Mouse (Mus musculus): ENCODE measurements at regions not wholly inside any gene's neighbourhood (a gene's known extent, or its start where the extent isn't known, plus 50 kb on each side); places are given as distances from the start of the nearest gene placed in this dataset.

GRCm38 (mm10) chr4:8366978-8367377 is 128.1 kb upstream of the Car8 start:
- no peaks in the 10 kb centered on the region for H3K9me3 ChIP-seq (ENCODE audit: control insufficient read depth, low read length)
- H3K4me2 ChIP-seq (ENCODE audit: low read depth, low read length, severe bottlenecking), result no peak overlapping the region
- ATAC-seq (replicated peaks; ENCODE audit: low FRiP score), result 0 out of 2 replicates have a peak, but pooled peaks have one; percentile 11
- no peak overlapping the region for H3K27ac ChIP-seq (ENCODE audit: low read depth, low read length)
- no peaks in the 10 kb centered on the region for H3K4me1 ChIP-seq (replicated peaks; ENCODE audit: control insufficient read depth, insufficient read depth, low read length)
- no peak for DNase-seq (ENCODE audit: low spot score)
- 68% methylated on average over 4 of the region's 4 CpGs for WGBS
- no peaks in the 10 kb centered on the region for H3K36me3 ChIP-seq (ENCODE audit: control insufficient read depth, insufficient read depth, low read length)
- H3K4me3 ChIP-seq (ENCODE audit: low read depth, low read length), result no peak overlapping the region
- no peak overlapping the region for H3K9ac ChIP-seq (ENCODE audit: low read length)
- H3K27me3 ChIP-seq (ENCODE audit: control insufficient read depth, insufficient read depth, low read length), result no peaks in the 10 kb centered on the region

- no peak overlapping the region for H3K9ac ChIP-seq (ENCODE audit: low read length)
- H3K27me3 ChIP-seq (ENCODE audit: control insufficient read depth, insufficient read depth, low read length), result no peaks in the 10 kb centered on the region
- no peak overlapping the region for H3K4me3 ChIP-seq (ENCODE audit: low read depth, low read length)
- H3K36me3 ChIP-seq (ENCODE audit: control insufficient read depth, insufficient read depth, low read length), result no peaks in the 10 kb centered on the region
- WGBS, result 65% methylated on average over 4 of the region's 4 CpGs
- H3K4me1 ChIP-seq (replicated peaks; ENCODE audit: control insufficient read depth, insufficient read depth, low read length), result no peaks in the 10 kb centered on the region
- no peak overlapping the region for H3K27ac ChIP-seq (ENCODE audit: low read depth, low read length)
- H3K4me2 ChIP-seq (ENCODE audit: low read depth, low read length, severe bottlenecking), result no peak overlapping the region
- DNase-seq (ENCODE audit: low spot score) (no peak), ATAC-seq (replicated peaks; ENCODE audit: low FRiP score) (no peak)
- H3K9me3 ChIP-seq (ENCODE audit: control insufficient read depth, low read length), result no peaks in the 10 kb centered on the region
These were observed 123.6 kb upstream of the Car8 start for GRCm38 (mm10) chr4:8362409-8362808.

GRCm38 (mm10) chr4:8361931-8362330 is 123.1 kb upstream of the Car8 start:
- H3K27me3 ChIP-seq (ENCODE audit: control insufficient read depth, insufficient read depth, low read length), result no peaks in the 10 kb centered on the region
- no peaks in the 10 kb centered on the region for H3K9me3 ChIP-seq (ENCODE audit: control insufficient read depth, low read length)
- H3K4me2 ChIP-seq (ENCODE audit: low read depth, low read length, severe bottlenecking), result no peak overlapping the region
- H3K27ac ChIP-seq (ENCODE audit: low read depth, low read length), result no peak overlapping the region
- no peaks in the 10 kb centered on the region for H3K36me3 ChIP-seq (ENCODE audit: control insufficient read depth, insufficient read depth, low read length)
- H3K4me3 ChIP-seq (ENCODE audit: low read depth, low read length), result no peak overlapping the region
- ATAC-seq (replicated peaks; ENCODE audit: low FRiP score) (no peak), DNase-seq (ENCODE audit: low spot score) (no peak)
- H3K4me1 ChIP-seq (replicated peaks; ENCODE audit: control insufficient read depth, insufficient read depth, low read length), result no peaks in the 10 kb centered on the region
- no peak overlapping the region for H3K9ac ChIP-seq (ENCODE audit: low read length)
- WGBS, result 55% methylated on average over 2 of the region's 2 CpGs

- Histone ChIP-seq H3K4me3 (ENCODE audit: low read depth, low read length) (no peak overlapping the region), H3K4me1 (replicated peaks; ENCODE audit: control insufficient read depth, insufficient read depth, low read length) (no peaks in the 10 kb centered on the region), H3K27me3 (ENCODE audit: control insufficient read depth, insufficient read depth, low read length) (no peaks in the 10 kb centered on the region), H3K27ac (ENCODE audit: low read depth, low read length) (no peak overlapping the region), H3K4me2 (ENCODE audit: low read depth, low read length, severe bottlenecking) (no peak overlapping the region), H3K36me3 (ENCODE audit: control insufficient read depth, insufficient read depth, low read length) (no peaks in the 10 kb centered on the region), H3K9me3 (ENCODE audit: control insufficient read depth, low read length) (no peaks in the 10 kb centered on the region), H3K9ac (ENCODE audit: low read length) (no peak overlapping the region)
- DNase-seq (ENCODE audit: low spot score) (no peak), ATAC-seq (replicated peaks; ENCODE audit: low FRiP score) (no peak)
These were observed 122.5 kb upstream of the Car8 start for GRCm38 (mm10) chr4:8361305-8361704.

GRCm38 (mm10) chr4:8357443-8357842 is 118.6 kb upstream of the Car8 start:
- Histone ChIP-seq H3K4me3 (ENCODE audit: low read depth, low read length) (no peak overlapping the region), H3K4me1 (replicated peaks; ENCODE audit: control insufficient read depth, insufficient read depth, low read length) (no peaks in the 10 kb centered on the region), H3K27ac (ENCODE audit: low read depth, low read length) (no peak overlapping the region), H3K4me2 (ENCODE audit: low read depth, low read length, severe bottlenecking) (no peak overlapping the region), H3K9me3 (ENCODE audit: control insufficient read depth, low read length) (no peaks in the 10 kb centered on the region), H3K27me3 (ENCODE audit: control insufficient read depth, insufficient read depth, low read length) (no peaks in the 10 kb centered on the region), H3K9ac (ENCODE audit: low read length) (no peak overlapping the region), H3K36me3 (ENCODE audit: control insufficient read depth, insufficient read depth, low read length) (no peaks in the 10 kb centered on the region)
- 94% methylated on average over 1 of the region's 1 CpGs for WGBS
- ATAC-seq (replicated peaks; ENCODE audit: low FRiP score) (no peak), DNase-seq (ENCODE audit: low spot score) (no peak)

GRCm38 (mm10) chr4:8341928-8342327 is 103.1 kb upstream of the Car8 start:
- no peaks in the 10 kb centered on the region for H3K4me1 ChIP-seq (replicated peaks; ENCODE audit: control insufficient read depth, insufficient read depth, low read length)
- no peak overlapping the region for H3K9ac ChIP-seq (ENCODE audit: low read length)
- no peak overlapping the region for H3K4me2 ChIP-seq (ENCODE audit: low read depth, low read length, severe bottlenecking)
- WGBS, result 88% methylated on average over 4 of the region's 4 CpGs
- no peaks in the 10 kb centered on the region for H3K9me3 ChIP-seq (ENCODE audit: control insufficient read depth, low read length)
- DNase-seq (ENCODE audit: low spot score) (no peak), ATAC-seq (replicated peaks; ENCODE audit: low FRiP score) (no peak)
- no peak overlapping the region for H3K4me3 ChIP-seq (ENCODE audit: low read depth, low read length)
- H3K27ac ChIP-seq (ENCODE audit: low read depth, low read length), result no peak overlapping the region
- H3K27me3 ChIP-seq (ENCODE audit: control insufficient read depth, insufficient read depth, low read length), result no peaks in the 10 kb centered on the region
- H3K36me3 ChIP-seq (ENCODE audit: control insufficient read depth, insufficient read depth, low read length), result no peaks in the 10 kb centered on the region

GRCm38 (mm10) chr4:8309241-8309987 is 70.6 kb upstream of the Car8 start:
- Histone ChIP-seq H3K36me3 (ENCODE audit: control insufficient read depth, insufficient read depth, low read length) (no peaks in the 10 kb centered on the region), H3K4me1 (replicated peaks; ENCODE audit: control insufficient read depth, insufficient read depth, low read length) (no peaks in the 10 kb centered on the region), H3K27me3 (ENCODE audit: control insufficient read depth, insufficient read depth, low read length) (no peaks in the 10 kb centered on the region), H3K27ac (ENCODE audit: low read depth, low read length) (no peak overlapping the region), H3K9me3 (ENCODE audit: control insufficient read depth, low read length) (no peaks in the 10 kb centered on the region), H3K9ac (ENCODE audit: low read length) (no peak overlapping the region), H3K4me3 (ENCODE audit: low read depth, low read length) (no peak overlapping the region), H3K4me2 (ENCODE audit: low read depth, low read length, severe bottlenecking) (no peak overlapping the region)
- no peak for DNase-seq (ENCODE audit: low spot score)
- WGBS, result 90% methylated on average over 10 of the region's 10 CpGs
- ATAC-seq (replicated peaks; ENCODE audit: low FRiP score), result no peak

- H3K27ac ChIP-seq (ENCODE audit: low read depth, low read length), result no peak overlapping the region
- no peaks in the 10 kb centered on the region for H3K9me3 ChIP-seq (ENCODE audit: control insufficient read depth, low read length)
- no peak for DNase-seq (ENCODE audit: low spot score)
- no peak overlapping the region for H3K4me3 ChIP-seq (ENCODE audit: low read depth, low read length)
- 90% methylated on average over 1 of the region's 1 CpGs for WGBS
- H3K27me3 ChIP-seq (ENCODE audit: control insufficient read depth, insufficient read depth, low read length), result no peaks in the 10 kb centered on the region
- no peaks in the 10 kb centered on the region for H3K4me1 ChIP-seq (replicated peaks; ENCODE audit: control insufficient read depth, insufficient read depth, low read length)
- H3K9ac ChIP-seq (ENCODE audit: low read length), result no peak overlapping the region
- ATAC-seq (replicated peaks; ENCODE audit: low FRiP score), result no peak
- H3K4me2 ChIP-seq (ENCODE audit: low read depth, low read length, severe bottlenecking), result no peak overlapping the region
- no peaks in the 10 kb centered on the region for H3K36me3 ChIP-seq (ENCODE audit: control insufficient read depth, insufficient read depth, low read length)
These were observed 53.7 kb upstream of the Car8 start for GRCm38 (mm10) chr4:8292563-8292962.
